Mouse (Mus musculus) heart, embryonic 16.5 days (tissue): ENCODE results near the gene Mtmr4. TPM values are rescaled to one million over a fixed set of nuclear protein-coding genes. Genes with fewer than 3 reads are reported as not detected.

ENCODE experiments used
- ATAC-seq: fragments of 200-750 bp; cut with Nextera tagmentation; replicated peaks from 2 replicates; pipeline ENCODE4 v1.8.0; 2017; ENCODE audit warnings: moderate number of reproducible peaks; ENCODE audit not compliant: insufficient read depth, low FRiP score; ENCODE audit errors: extremely low read depth
- H3K27ac ChIP-seq: fragments of 300-500 bp; sonication (generic); 2 replicates; pipeline ENCODE4 v1.5.1; 2014; ENCODE audit warnings: mild to moderate bottlenecking, low read length, control low read depth, moderate library complexity
- H3K27me3 ChIP-seq: fragments of 300-500 bp; sonication (generic); 2 replicates; pipeline ENCODE4 v1.6.1; 2014; ENCODE audit warnings: low read length, mixed read lengths; ENCODE audit not compliant: control insufficient read depth, insufficient read depth
- H3K36me3 ChIP-seq: fragments of 300-500 bp; sonication (generic); 2 replicates; pipeline ENCODE4 v1.6.1; 2014; ENCODE audit not compliant: control insufficient read depth, insufficient read depth
- H3K4me1 ChIP-seq: fragments of 300-500 bp; sonication (generic); 2 replicates; pipeline ENCODE4 v1.6.1; 2014; ENCODE audit warnings: low read length, mixed read lengths; ENCODE audit not compliant: control insufficient read depth, insufficient read depth
- H3K4me2 ChIP-seq: fragments of 300-500 bp; sonication (generic); 2 replicates; pipeline ENCODE4 v1.6.1; 2014; ENCODE audit warnings: low read depth, mild to moderate bottlenecking, control low read depth, low read length
- H3K4me3 ChIP-seq: fragments of 300-500 bp; sonication (generic); 2 replicates; pipeline ENCODE4 v1.5.1; 2014; ENCODE audit warnings: mild to moderate bottlenecking, control low read depth, low read length
- H3K9ac ChIP-seq: fragments of 300-500 bp; sonication (generic); 2 replicates; pipeline ENCODE4 v1.6.1; 2014; ENCODE audit warnings: low read length, control low read depth
- H3K9me3 ChIP-seq: fragments of 300-500 bp; sonication (generic); replicated peaks from 2 replicates; pipeline ENCODE4 v1.6.1; 2016; ENCODE audit warnings: low read length; ENCODE audit not compliant: control insufficient read depth
- WGBS: fragments of 180-500 bp; shearing (Covaris S2); extraction: QIAGEN DNeasy Blood & Tissue Kit; methylation state at CpG from one replicate; pipeline ENCODE4 v1.1.7; 2014; 5-methylcytosine and 5-hydroxymethylcytosine counted together
- polyA plus RNA-seq: library from polyadenylated mRNA; unstranded; fragments of >200 nt; fragmentation: Nextera tagmentation; extraction: Ambion mirVana; gene quantifications from 2 replicates; pipeline ENCODE4 v1.2.1, GENCODE M21; 2015

Mtmr4 gene
- 14.8 and 16.5 TPM in 2 replicates for polyA plus RNA-seq

DNA sequence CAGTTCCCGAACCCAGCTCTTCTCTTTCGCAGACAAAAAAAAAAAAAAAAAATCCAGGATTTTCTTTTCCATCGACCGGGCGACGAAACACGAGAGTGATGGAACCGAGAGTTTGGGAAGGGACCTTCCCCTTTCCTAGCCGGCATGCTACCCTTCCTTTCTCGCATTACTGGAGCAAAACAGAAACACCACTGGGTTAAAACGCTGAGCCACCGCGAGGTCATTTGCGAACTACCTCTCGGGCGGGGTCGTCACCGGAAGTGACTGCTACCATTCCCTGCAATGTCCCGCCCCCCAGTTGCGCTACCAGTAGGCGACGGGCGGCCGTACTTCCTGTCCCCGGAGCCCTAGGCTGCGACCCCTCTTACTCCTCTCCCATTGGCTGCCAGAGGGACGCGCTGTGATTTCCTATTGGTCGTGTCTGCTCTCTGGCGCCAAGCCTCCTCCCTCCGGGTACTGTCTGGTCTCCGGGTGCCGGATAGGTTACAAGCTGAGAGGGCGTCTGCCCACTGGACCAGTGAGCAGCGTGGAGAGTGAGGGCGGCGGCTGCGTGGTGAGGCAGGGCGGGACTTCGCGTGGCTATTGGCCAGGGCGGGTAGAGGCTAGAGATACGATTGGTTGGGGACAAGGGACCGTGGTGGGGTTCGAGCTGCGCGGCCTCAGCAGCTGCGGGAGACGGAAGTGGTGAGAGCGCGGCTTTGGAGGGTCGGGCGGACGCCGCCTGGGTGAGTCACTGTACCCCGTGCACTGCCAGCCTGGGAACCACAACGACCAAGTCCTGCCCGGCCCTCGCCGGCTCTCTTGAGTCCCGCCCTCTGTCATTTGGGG lies at the start of gene Mtmr4:
Gene Mtmr4 (plus strand): TSS at position 637 of the 828 bp plus-strand sequence.
- Histone ChIP-seq H3K27me3 (no peaks in the 10 kb centered on the region), H3K9me3 (no peaks in the 10 kb centered on the region), H3K4me1 (peaks cover 40% of the 10 kb centered on the region), H3K4me3 (peak within 1 kb of the TSS; percentile 84), H3K4me2 (peak within 1 kb of the TSS; percentile 89), H3K27ac (peak within 1 kb of the TSS; percentile 93), H3K36me3 (no peaks in the 10 kb centered on the region), H3K9ac (peak within 1 kb of the TSS; percentile 96)
- WGBS: under 1% methylated on average over 61 of the region's 61 CpGs
- ATAC-seq: peak; percentile 97

DNA sequence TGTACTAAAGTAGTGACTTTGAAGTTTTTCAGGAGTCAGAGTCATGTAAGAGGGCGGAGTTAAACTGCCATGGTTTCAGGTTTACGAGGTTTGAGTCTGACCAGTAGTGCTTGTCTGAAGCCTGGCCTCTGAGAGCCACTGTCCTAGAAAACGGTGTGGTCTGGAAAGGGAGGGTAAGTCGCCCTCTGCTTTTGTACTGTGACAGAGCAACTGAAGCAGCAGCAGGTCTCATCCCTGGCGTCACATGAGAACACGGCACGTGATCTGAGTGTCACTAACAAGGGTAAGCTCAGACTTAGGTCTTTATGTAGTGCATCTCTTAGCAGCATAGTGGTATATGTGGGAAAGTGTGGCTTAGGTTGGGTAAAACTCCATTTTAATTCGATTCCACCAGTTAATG lies 49.7 kb upstream of the Mtmr4 start:
- H3K36me3 ChIP-seq: no peaks in the 10 kb centered on the region
- no peaks in the 10 kb centered on the region for H3K9me3 ChIP-seq
- H3K9ac ChIP-seq: no peak overlapping the region
- 41% methylated on average over 8 of the region's 8 CpGs for WGBS
- peaks cover 3% of the 10 kb centered on the region; the same call in 1 of the 2 replicates for H3K4me1 ChIP-seq
- H3K27ac ChIP-seq: no peak overlapping the region
- no peak overlapping the region for H3K4me3 ChIP-seq
- ATAC-seq: no peak
- no peaks in the 10 kb centered on the region for H3K27me3 ChIP-seq
- no peak overlapping the region for H3K4me2 ChIP-seq

DNA sequence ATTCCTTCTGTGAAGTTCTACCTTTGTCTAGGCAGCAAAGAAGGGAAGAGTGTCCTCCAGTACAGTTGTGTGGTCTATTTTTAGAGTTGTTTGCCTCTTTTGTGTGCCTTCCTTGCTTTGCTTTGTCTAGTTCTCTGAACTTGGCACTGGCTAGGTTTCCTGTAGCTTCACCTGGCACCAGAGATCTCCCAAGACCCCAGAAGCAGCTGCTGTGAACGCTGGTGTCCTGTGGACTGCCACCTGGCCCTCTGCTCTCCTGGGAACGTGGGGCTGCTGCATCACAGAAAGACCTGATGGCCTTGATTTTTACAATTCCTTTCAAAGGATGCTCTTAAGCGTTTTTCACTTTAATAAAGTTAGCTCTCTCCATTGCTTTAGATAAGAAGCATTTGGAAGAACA lies 49.1 kb upstream of the Mtmr4 start:
- Histone ChIP-seq H3K9me3 (no peaks in the 10 kb centered on the region), H3K4me3 (no peak overlapping the region), H3K36me3 (no peaks in the 10 kb centered on the region), H3K4me2 (no peak overlapping the region), H3K9ac (no peak overlapping the region), H3K27ac (no peak overlapping the region), H3K4me1 (peaks cover 3% of the 10 kb centered on the region; the same call in 1 of the 2 replicates), H3K27me3 (no peaks in the 10 kb centered on the region)
- ATAC-seq: no peak
- WGBS: 45% methylated on average over 3 of the region's 3 CpGs

DNA sequence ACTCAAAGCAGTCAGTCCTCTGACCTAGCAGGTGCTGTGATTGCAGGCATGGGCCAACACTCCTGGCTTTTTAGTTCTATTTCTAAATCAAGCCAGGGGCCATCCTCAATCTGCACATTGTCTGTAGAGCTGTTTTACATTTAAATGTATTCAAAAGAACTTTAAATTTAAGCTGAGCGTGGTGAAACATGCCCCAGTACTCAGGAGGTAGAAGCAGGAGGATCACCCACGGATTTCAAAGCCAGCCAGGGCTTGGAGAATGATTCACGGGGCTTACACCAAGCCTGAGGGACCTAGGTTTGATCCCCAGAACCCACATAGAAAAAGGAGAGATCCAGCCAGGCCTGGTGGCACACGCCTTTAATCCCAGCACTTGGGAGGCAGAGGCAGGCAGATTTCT lies 38.6 kb upstream of the Mtmr4 start:
- WGBS: 78% methylated on average over 4 of the region's 4 CpGs
- ATAC-seq: no peak
- no peaks in the 10 kb centered on the region for H3K36me3 ChIP-seq
- H3K27ac ChIP-seq: no peak overlapping the region
- peaks cover 13% of the 10 kb centered on the region for H3K4me1 ChIP-seq
- H3K4me2 ChIP-seq: no peak overlapping the region
- no peaks in the 10 kb centered on the region for H3K27me3 ChIP-seq
- no peaks in the 10 kb centered on the region for H3K9me3 ChIP-seq
- H3K4me3 ChIP-seq: no peak overlapping the region
- no peak overlapping the region for H3K9ac ChIP-seq

DNA sequence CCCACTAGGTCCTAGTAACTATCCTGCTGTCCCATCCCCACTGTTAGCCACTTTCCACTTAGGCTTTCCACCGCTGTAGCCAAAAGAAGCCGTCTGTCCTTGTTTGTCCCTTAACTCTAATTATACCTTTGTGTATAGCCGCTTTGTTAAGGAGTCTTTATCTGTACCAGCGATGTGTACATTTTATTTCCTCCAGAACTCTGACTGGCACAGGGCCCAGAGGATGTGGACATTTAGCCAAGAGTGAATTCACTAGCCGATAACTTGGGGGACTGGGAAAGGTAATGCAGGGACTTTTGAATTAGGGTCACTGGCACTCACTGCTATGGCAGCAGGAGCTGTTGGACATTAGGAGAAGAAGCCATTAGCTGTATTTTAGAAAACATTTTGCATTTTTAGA lies 37.6 kb upstream of the Mtmr4 start:
- peak; percentile 41 for ATAC-seq
- H3K27ac ChIP-seq: peak overlapping the region; percentile 32; the same call in 1 of the 2 replicates
- H3K4me1 ChIP-seq: peaks cover 13% of the 10 kb centered on the region
- WGBS: 13% methylated on average over 5 of the region's 5 CpGs
- H3K4me2 ChIP-seq: no peak overlapping the region
- no peaks in the 10 kb centered on the region for H3K9me3 ChIP-seq
- no peak overlapping the region for H3K9ac ChIP-seq
- H3K4me3 ChIP-seq: no peak overlapping the region
- no peaks in the 10 kb centered on the region for H3K36me3 ChIP-seq
- H3K27me3 ChIP-seq: no peaks in the 10 kb centered on the region

DNA sequence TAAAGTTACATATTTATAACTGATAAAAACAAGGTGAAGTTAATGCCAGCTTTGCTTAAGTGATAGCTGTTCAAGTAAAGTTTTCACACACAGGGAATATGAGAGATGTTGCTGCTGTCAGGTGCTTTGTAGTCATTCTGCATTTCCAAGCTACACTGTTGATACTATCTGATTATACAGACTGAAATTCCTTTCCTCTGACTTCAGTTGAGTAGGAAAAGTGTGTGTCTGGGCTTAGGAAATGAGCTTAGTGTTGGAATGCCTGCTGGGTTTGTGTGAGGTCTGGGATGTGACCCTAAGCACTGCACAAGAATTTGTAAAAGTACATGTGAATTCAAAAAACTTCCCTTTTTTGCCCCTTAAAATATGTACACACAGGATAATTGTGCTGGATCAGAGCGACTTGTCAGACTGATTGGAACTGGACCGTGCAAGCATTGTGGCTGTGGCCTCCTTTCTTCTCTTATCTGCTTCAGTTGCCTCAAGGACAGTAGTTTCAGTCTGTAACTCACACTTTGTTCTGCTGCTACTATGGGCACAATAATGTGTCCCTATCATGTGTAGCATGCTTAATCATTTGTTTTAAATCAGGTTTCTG lies 36.8 kb upstream of the Mtmr4 start:
- H3K9ac ChIP-seq: no peak overlapping the region
- peak overlapping the region; percentile 45; the same call in 1 of the 2 replicates for H3K27ac ChIP-seq
- H3K4me3 ChIP-seq: no peak overlapping the region
- no peaks in the 10 kb centered on the region for H3K27me3 ChIP-seq
- no peaks in the 10 kb centered on the region for H3K36me3 ChIP-seq
- no peaks in the 10 kb centered on the region for H3K9me3 ChIP-seq
- H3K4me1 ChIP-seq: peaks cover 13% of the 10 kb centered on the region
- WGBS: 15% methylated on average over 2 of the region's 2 CpGs
- 0 out of 2 replicates have a peak, but pooled peaks have one; percentile 37 for ATAC-seq
- no peak overlapping the region for H3K4me2 ChIP-seq

DNA sequence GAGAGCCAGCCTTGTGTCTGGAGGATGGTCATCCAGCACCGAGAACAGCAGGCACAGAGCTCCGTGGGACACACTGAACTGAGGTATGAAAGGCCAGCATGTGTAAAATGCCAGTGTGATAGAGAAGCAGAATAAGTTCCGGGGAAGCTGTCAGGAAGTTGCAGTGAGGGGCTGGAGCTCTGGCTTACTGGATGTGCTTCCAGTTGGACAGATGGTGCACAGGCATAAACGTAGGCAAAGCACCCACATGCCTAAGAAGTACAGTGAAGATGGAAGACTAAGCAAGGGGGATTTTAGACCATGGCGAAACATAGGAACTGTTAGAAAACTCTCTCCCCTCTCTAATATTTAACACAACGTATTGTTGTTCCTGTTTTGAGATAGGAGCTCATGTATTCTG lies 30.8 kb upstream of the Mtmr4 start:
- no peak overlapping the region for H3K9ac ChIP-seq
- no peak overlapping the region for H3K27ac ChIP-seq
- H3K27me3 ChIP-seq: no peaks in the 10 kb centered on the region
- no peak overlapping the region for H3K4me3 ChIP-seq
- H3K4me1 ChIP-seq: peaks cover 6% of the 10 kb centered on the region; the same call in 1 of the 2 replicates
- ATAC-seq: no peak
- H3K9me3 ChIP-seq: no peaks in the 10 kb centered on the region
- H3K4me2 ChIP-seq: no peak overlapping the region
- no peaks in the 10 kb centered on the region for H3K36me3 ChIP-seq
- WGBS: 36% methylated on average over 6 of the region's 6 CpGs

DNA sequence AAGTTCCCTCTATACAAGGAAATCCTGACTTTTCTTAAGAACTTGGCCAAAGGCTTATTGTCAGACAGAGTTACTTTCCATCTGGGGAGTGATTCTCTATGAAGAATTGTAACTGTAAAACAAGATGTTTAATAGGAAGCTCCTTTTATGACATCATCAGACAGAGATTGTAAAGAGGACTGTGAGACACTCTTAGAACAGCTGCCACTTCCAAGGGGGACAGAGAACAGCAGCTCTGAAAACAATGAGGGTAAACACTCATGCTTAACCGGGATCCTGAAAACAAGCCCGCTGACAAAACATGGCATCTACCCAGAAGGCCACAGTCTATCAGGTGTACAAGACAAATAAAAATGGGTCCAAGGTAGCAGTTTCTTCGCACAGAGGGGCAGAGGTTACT lies 25.5 kb upstream of the Mtmr4 start, which contains the start of gene Gm11492:
Gene Gm11492 (plus strand): TSS at position 153 of the 400 bp plus-strand sequence.
- H3K36me3 ChIP-seq: no peaks in the 10 kb centered on the region
- H3K27me3 ChIP-seq: no peaks in the 10 kb centered on the region
- peaks cover 19% of the 10 kb centered on the region for H3K4me1 ChIP-seq
- no peak within 1 kb of the TSS for H3K4me2 ChIP-seq
- no peaks in the 10 kb centered on the region for H3K9me3 ChIP-seq
- no peak within 1 kb of the TSS for H3K9ac ChIP-seq
- no peak within 1 kb of the TSS for H3K4me3 ChIP-seq
- WGBS: 54% methylated on average over 3 of the region's 3 CpGs
- peak within 1 kb of the TSS; percentile 35; the same call in 1 of the 2 replicates for H3K27ac ChIP-seq
- ATAC-seq: no peak
